Mouse (Mus musculus) kidney, postnatal 0 days (tissue): ENCODE results near the gene Zdhhc5. TPM values are rescaled to one million over a fixed set of nuclear protein-coding genes. Genes with fewer than 3 reads are reported as not detected.
"Not testable (repeated sequence)": the region's sequence is repeated elsewhere in the genome, so short reads cannot be mapped to it uniquely, and the experiment has no call there.

Experiments
- ATAC-seq: fragments of 200-750 bp; cut with Nextera tagmentation; replicated peaks from 2 replicates; pipeline ENCODE4 v1.8.0; 2017; ENCODE audit warnings: low read depth, moderate number of reproducible peaks, moderate TSS enrichment, moderate library complexity; ENCODE audit not compliant: low FRiP score
- DNase-seq: peaks from one replicate; pipeline ENCODE4 v3.0.0-alpha.2; 2016; ENCODE audit warnings: low spot score
- H3K27ac ChIP-seq: fragments of 300-500 bp; sonication (generic); 2 replicates; pipeline ENCODE4 v1.5.1; 2014; ENCODE audit warnings: mild to moderate bottlenecking
- H3K27me3 ChIP-seq: fragments of 300-500 bp; sonication (generic); 2 replicates; pipeline ENCODE4 v1.6.1; 2014; ENCODE audit warnings: low read length, mixed read lengths; ENCODE audit not compliant: insufficient read depth
- H3K36me3 ChIP-seq: fragments of 300-500 bp; sonication (generic); 2 replicates; pipeline ENCODE4 v1.6.1; 2014; ENCODE audit warnings: low read length, mixed read lengths; ENCODE audit not compliant: insufficient read depth
- H3K4me1 ChIP-seq: fragments of 300-500 bp; sonication (generic); replicated peaks from 2 replicates; pipeline ENCODE4 v1.6.1; 2014; ENCODE audit warnings: antibody characterized with exemption, low read length, mixed read lengths; ENCODE audit not compliant: insufficient read depth
- H3K4me2 ChIP-seq: fragments of 300-500 bp; sonication (generic); 2 replicates; pipeline ENCODE4 v1.6.1; 2014; ENCODE audit warnings: mild to moderate bottlenecking, low read length, moderate library complexity, mixed read lengths
- H3K4me3 ChIP-seq: fragments of 300-500 bp; sonication (generic); replicated peaks from 2 replicates; pipeline ENCODE4 v1.5.1; 2014; ENCODE audit warnings: low read depth, low read length
- H3K9ac ChIP-seq: fragments of 300-500 bp; sonication (generic); 2 replicates; pipeline ENCODE4 v1.6.1; 2014; ENCODE audit warnings: low read depth, low read length
- H3K9me3 ChIP-seq: fragments of 300-500 bp; sonication (generic); replicated peaks from 2 replicates; pipeline ENCODE4 v1.6.1; 2016; ENCODE audit warnings: low read length, inconsistent platforms, mixed read lengths
- CTCF ChIP-seq: IDR thresholded peaks from 2 replicates; pipeline ENCODE4 v1.5.1; 2016; ENCODE audit warnings: antibody characterized with exemption, low read depth, mild to moderate bottlenecking, moderate library complexity
- WGBS: fragments of 180-500 bp; shearing (Covaris S2); extraction: QIAGEN DNeasy Blood & Tissue Kit; methylation state at CpG from one replicate; pipeline ENCODE4 v1.1.7; 2014; 5-methylcytosine and 5-hydroxymethylcytosine counted together
- polyA plus RNA-seq: library from polyadenylated mRNA; unstranded; fragments of >200 nt; fragmentation: Nextera tagmentation; extraction: Ambion mirVana; gene quantifications from 2 replicates; pipeline ENCODE4 v1.2.1, GENCODE M21; 2015

Zdhhc5 gene
- polyA plus RNA-seq, 1 experiment from 2014 or later = 25.9 TPM

DNA sequence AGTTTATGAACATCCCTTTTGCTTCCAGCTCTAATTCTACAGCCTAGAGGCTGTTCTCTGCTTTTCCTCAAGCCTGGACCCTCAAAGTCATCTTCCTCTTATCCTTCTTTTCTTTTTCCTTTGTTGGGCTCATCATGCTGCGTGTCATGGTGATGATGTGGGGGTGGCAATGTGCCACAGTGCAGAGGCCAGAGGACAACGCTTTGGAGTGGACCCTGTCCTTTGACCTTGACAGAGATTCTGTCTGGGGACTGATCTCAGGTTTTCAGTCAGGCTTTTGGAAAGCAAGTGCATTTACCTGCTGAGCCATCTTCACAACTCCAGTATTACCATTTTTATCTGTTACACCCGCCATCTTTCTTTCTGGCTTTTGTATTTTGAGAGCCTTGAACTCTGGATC lies 16.2 kb upstream of the Zdhhc5 start:
- Histone ChIP-seq H3K9ac (no peak overlapping the region), H3K4me1 (peaks cover 19% of the 10 kb centered on the region), H3K4me3 (no peak overlapping the region), H3K27me3 (no peaks in the 10 kb centered on the region), H3K27ac (no peak overlapping the region), H3K9me3 (no peaks in the 10 kb centered on the region), H3K4me2 (no peak overlapping the region), H3K36me3 (no peaks in the 10 kb centered on the region)
- DNase-seq = no peak
- no peak for ATAC-seq
- TF ChIP-seq CTCF = no peak
- WGBS = 77% methylated on average over 3 of the region's 3 CpGs

GRCm38 (mm10) chr2:84728191-84728590 lies 13.2 kb upstream of the Zdhhc5 start:
- H3K27ac ChIP-seq, H3K4me2 ChIP-seq, DNase-seq, H3K9me3 ChIP-seq, H3K4me1 ChIP-seq, H3K9ac ChIP-seq, ATAC-seq, H3K27me3 ChIP-seq, H3K4me3 ChIP-seq: not testable (repeated sequence)
- WGBS = 92% methylated on average over 5 of the region's 5 CpGs
- H3K36me3 ChIP-seq = peaks cover 10% of the 10 kb centered on the region

- H3K9me3 ChIP-seq = no peaks in the 10 kb centered on the region
- H3K4me1 ChIP-seq = peaks cover 7% of the 10 kb centered on the region; the same call in 1 of the 2 replicates
- peak within 1 kb of the TSS; percentile 87 for H3K27ac ChIP-seq
- under 1% methylated on average over 39 of the region's 39 CpGs for WGBS
- no peaks in the 10 kb centered on the region for H3K27me3 ChIP-seq
- peak within 1 kb of the TSS; percentile 62 for H3K4me3 ChIP-seq
- peak within 1 kb of the TSS; percentile 66 for H3K9ac ChIP-seq
- peak; percentile 97 for ATAC-seq
- H3K36me3 ChIP-seq = peaks cover 13% of the 10 kb centered on the region
- peak; percentile 99 for DNase-seq
- TF ChIP-seq CTCF = no peak
- peak within 1 kb of the TSS; percentile 85 for H3K4me2 ChIP-seq
Measured at GRCm38 (mm10) chr2:84727172-84727858, 12.3 kb upstream of the Zdhhc5 start, which contains the start of gene Clp1. Gene Clp1 (minus strand): TSS chr2:84727350.

DNA sequence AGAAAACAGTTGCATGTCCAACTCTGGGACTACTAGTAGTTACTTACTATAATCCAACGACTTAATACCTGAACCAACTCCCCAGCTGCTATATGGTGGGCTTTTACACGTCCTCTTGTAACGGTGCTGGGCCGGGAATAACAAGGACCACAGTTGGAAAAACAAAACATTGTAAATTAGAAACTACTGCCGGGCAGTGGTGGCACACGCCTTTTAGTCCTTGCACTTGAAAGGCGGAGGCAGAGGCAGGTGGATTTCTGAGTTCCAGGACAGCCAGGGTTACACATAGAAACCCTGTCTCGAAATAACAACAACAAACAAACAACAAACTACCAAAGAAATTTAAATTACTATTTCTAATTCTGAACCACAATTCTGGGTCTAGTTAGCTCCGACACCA lies 11.7 kb upstream of the Zdhhc5 start:
- peak overlapping the region; percentile 85 for H3K4me2 ChIP-seq
- H3K36me3 ChIP-seq = peaks cover 16% of the 10 kb centered on the region
- DNase-seq (no peak), ATAC-seq (no peak)
- H3K27ac ChIP-seq = peak overlapping the region; percentile 87
- no peaks in the 10 kb centered on the region for H3K27me3 ChIP-seq
- 4% methylated on average over 9 of the region's 9 CpGs for WGBS
- H3K4me3 ChIP-seq = peak overlapping the region; percentile 62
- no peaks in the 10 kb centered on the region for H3K9me3 ChIP-seq
- H3K9ac ChIP-seq = peak overlapping the region; percentile 66
- peaks cover 7% of the 10 kb centered on the region; the same call in 1 of the 2 replicates for H3K4me1 ChIP-seq
- TF ChIP-seq CTCF = no peak

DNA sequence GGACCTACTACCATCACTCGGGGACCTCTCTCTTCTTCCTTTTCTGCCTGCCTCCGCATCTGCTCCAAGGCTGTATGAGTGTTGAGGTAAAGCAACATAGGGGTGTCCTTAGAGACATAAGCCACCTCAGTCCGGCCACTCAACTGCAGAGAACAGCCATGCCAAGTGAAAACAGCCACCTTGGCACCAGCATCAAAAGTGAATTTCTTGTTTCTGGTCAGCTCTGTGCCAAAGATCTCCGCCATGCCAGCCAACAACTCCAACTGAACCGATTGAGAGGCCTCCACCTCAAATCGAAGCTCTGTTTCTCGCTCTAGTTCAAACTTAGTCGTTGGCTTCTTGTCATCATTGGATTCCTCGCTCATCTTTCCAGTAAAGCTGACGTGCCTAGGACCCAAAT lies 10.8 kb upstream of the Zdhhc5 start:
- H3K27ac ChIP-seq = no peak overlapping the region
- H3K4me3 ChIP-seq = no peak overlapping the region
- H3K9me3 ChIP-seq = no peaks in the 10 kb centered on the region
- peaks cover 7% of the 10 kb centered on the region; the same call in 1 of the 2 replicates for H3K4me1 ChIP-seq
- no peak for TF ChIP-seq CTCF
- no peak overlapping the region for H3K9ac ChIP-seq
- peaks cover 16% of the 10 kb centered on the region for H3K36me3 ChIP-seq
- H3K4me2 ChIP-seq = peak overlapping the region; percentile 85; the same call in 1 of the 2 replicates
- no peak for ATAC-seq
- WGBS = 95% methylated on average over 10 of the region's 10 CpGs
- no peak for DNase-seq
- H3K27me3 ChIP-seq = no peaks in the 10 kb centered on the region

GRCm38 (mm10) chr2:84723856-84724255 lies 8.9 kb upstream of the Zdhhc5 start:
- H3K9ac ChIP-seq = no peak overlapping the region
- ATAC-seq (no peak), DNase-seq (no peak)
- H3K27ac ChIP-seq = no peak overlapping the region
- no peaks in the 10 kb centered on the region for H3K9me3 ChIP-seq
- no peak overlapping the region for H3K4me3 ChIP-seq
- H3K36me3 ChIP-seq = peaks cover 16% of the 10 kb centered on the region
- H3K4me1 ChIP-seq = peaks cover 7% of the 10 kb centered on the region; the same call in 1 of the 2 replicates
- 92% methylated on average over 14 of the region's 14 CpGs for WGBS
- no peak overlapping the region for H3K4me2 ChIP-seq
- no peak for TF ChIP-seq CTCF
- H3K27me3 ChIP-seq = no peaks in the 10 kb centered on the region
